Comparison of ENCODE assay signal across 8 mouse cellular contexts in genomic region chr2:84677270-84677967, GRCm38 (mm10). TPM values are rescaled to one million over a fixed set of nuclear protein-coding genes. Genes with fewer than 3 reads are reported as not detected.
A peak's percentile ranks its signal among the peaks of the same experiment; 100 is the strongest.
DNase-seq lines count a peak whose midpoint lies in the region; ATAC-seq and TF ChIP-seq lines count a peak whose summit lies in the region.

No protein-coding gene starts in this region.

- peaks cover 12% of the 10 kb centered on the region; the same call in 1 of the 2 replicates for H3K4me1 ChIP-seq in cerebellum, adult 2 months (ENCODE audit: control insufficient read depth, insufficient read depth, low read length)
- H3K4me1 ChIP-seq in thymus, adult 2 months (replicated peaks; ENCODE audit: control insufficient read depth, insufficient read depth, low read length) = peaks cover 3% of the 10 kb centered on the region; the same call in 1 of the 2 replicates
- peaks cover 5% of the 10 kb centered on the region for H3K4me1 ChIP-seq in intestine, embryonic 15.5 days (replicated peaks)

- H3K9ac ChIP-seq in intestine, embryonic 15.5 days = peak overlapping the region; percentile 57

- peak; percentile 44; the same call in 1 of the 2 replicates for TF ChIP-seq CTCF in cerebellum, adult 2 months (IDR thresholded peaks at IDR 0.05; ENCODE audit: borderline replicate concordance, insufficient read depth, low read depth, low read length)
- TF ChIP-seq CTCF in thymus, adult 2 months (IDR thresholded peaks at IDR 0.05; ENCODE audit: borderline replicate concordance, control insufficient read depth, extremely low read depth, insufficient read depth, low read length, poor library complexity) = 0 out of 2 replicates have a peak, but pooled peaks have one; percentile 36

- H3K4me3 ChIP-seq in cerebellum, adult 2 months (replicated peaks; ENCODE audit: insufficient read depth, low read depth, low read length) = peak overlapping the region; percentile 60
- peak overlapping the region; percentile 79 for H3K4me3 ChIP-seq in thymus, adult 2 months (ENCODE audit: control insufficient read depth, insufficient read depth, low read length)
- peak overlapping the region; percentile 58 for H3K4me3 ChIP-seq in intestine, embryonic 15.5 days (replicated peaks)

- H3K36me3 ChIP-seq in thymus, adult 2 months (ENCODE audit: control insufficient read depth, insufficient read depth, low read length) = peaks cover 4% of the 10 kb centered on the region; the same call in 1 of the 2 replicates
- peaks cover 15% of the 10 kb centered on the region for H3K36me3 ChIP-seq in intestine, embryonic 15.5 days

- H3K27ac ChIP-seq in cerebellum, adult 2 months (ENCODE audit: insufficient read depth, low read length) = peak overlapping the region; percentile 58; the same call in 1 of the 2 replicates
- 0 out of 2 replicates have a peak overlapping the region, but pooled peaks have one; percentile 20 for H3K27ac ChIP-seq in thymus, adult 2 months (ENCODE audit: control insufficient read depth, insufficient read depth, low read length)
- H3K27ac ChIP-seq in intestine, embryonic 15.5 days = peak overlapping the region; percentile 56

- 6% methylated on average over 22 of the region's 22 CpGs for WGBS in cerebellum, adult 2 months
- WGBS in thymus, adult 2 months = 10% methylated on average over 22 of the region's 22 CpGs
- WGBS in intestine, embryonic 15.5 days = 6% methylated on average over 22 of the region's 22 CpGs

- H3K27me3 ChIP-seq in cerebellum, adult 2 months (ENCODE audit: control insufficient read depth, insufficient read depth, low read length) = no peaks in the 10 kb centered on the region
- no peaks in the 10 kb centered on the region for H3K27me3 ChIP-seq in thymus, adult 2 months (ENCODE audit: control insufficient read depth, insufficient read depth, low read length)
- H3K27me3 ChIP-seq in intestine, embryonic 15.5 days (replicated peaks) = no peaks in the 10 kb centered on the region

- DNase-seq in cerebellum, adult 2 months = no peak
- DNase-seq in cerebellum, postnatal 4 days (ENCODE audit: low spot score in 2 of 2) = no peak
- no peak for DNase-seq in thymus, adult 2 months
- DNase-seq in thymus, postnatal 4 days = no peak
- peak; percentile 57 for DNase-seq in naive thymus-derived CD4-positive, alpha-beta T cell, adult 2 months (ENCODE audit: low read depth)
- DNase-seq in right cerebral cortex, postnatal 10 days (ENCODE audit: low spot score in 2 of 2) = no peak
- DNase-seq in lung, adult 18-20 months = no peak

- peak overlapping the region; percentile 70 for H3K4me2 ChIP-seq in intestine, embryonic 15.5 days (replicated peaks)

- TF ChIP-seq POLR2A in cerebellum, adult 2 months (IDR thresholded peaks at IDR 0.05; ENCODE audit: borderline replicate concordance, insufficient read depth, low read length) = no peak
- no peak for TF ChIP-seq POLR2A in thymus, adult 2 months (IDR thresholded peaks at IDR 0.05; ENCODE audit: control insufficient read depth, extremely low read depth, insufficient read depth, low read length, poor library complexity)

- peak; percentile 73 for ATAC-seq in intestine, embryonic 15.5 days

- H3K9me3 ChIP-seq in intestine, embryonic 15.5 days = no peaks in the 10 kb centered on the region

RNA-seq across cellular contexts. Expression of gene Gm28635, which starts 0.4 kb away (rescaled TPM):
- polyA plus RNA-seq in cerebellum, adult 2 months (2012; rRNA removed) = 0.13 TPM in 1 of 2 replicates, not detected in the other
- not detected in 2 replicates for polyA plus RNA-seq in thymus, adult 2 months (2012; rRNA removed)
- not detected in 2 replicates for polyA plus RNA-seq in intestine, embryonic 15.5 days (2015; fragmentation: Nextera tagmentation; extraction: Ambion mirVana)

RNA-seq across cellular contexts. Expression of gene Med19, which starts 0.8 kb away (rescaled TPM):
- 30.6 and 31.0 TPM in 2 replicates for polyA plus RNA-seq in cerebellum, adult 2 months (2012; rRNA removed)
- 10.6 and 11.6 TPM in 2 replicates for polyA plus RNA-seq in thymus, adult 2 months (2012; rRNA removed)
- 32.5 and 34.7 TPM in 2 replicates for polyA plus RNA-seq in intestine, embryonic 15.5 days (2015; fragmentation: Nextera tagmentation; extraction: Ambion mirVana)

RNA-seq across cellular contexts. Expression of gene Tmx2, which starts 1.5 kb away (rescaled TPM):
- polyA plus RNA-seq in cerebellum, adult 2 months (2012; rRNA removed) = 450 and 454 TPM in 2 replicates
- 50.2 and 53.8 TPM in 2 replicates for polyA plus RNA-seq in thymus, adult 2 months (2012; rRNA removed)
- 140 and 144 TPM in 2 replicates for polyA plus RNA-seq in intestine, embryonic 15.5 days (2015; fragmentation: Nextera tagmentation; extraction: Ambion mirVana)

RNA-seq across cellular contexts. Expression of gene Selenoh, which starts 6.8 kb away (rescaled TPM):
- polyA plus RNA-seq in cerebellum, adult 2 months (2012; rRNA removed) = 67.4 TPM in 2 replicates
- 172 and 191 TPM in 2 replicates for polyA plus RNA-seq in thymus, adult 2 months (2012; rRNA removed)
- 225 and 234 TPM in 2 replicates for polyA plus RNA-seq in intestine, embryonic 15.5 days (2015; fragmentation: Nextera tagmentation; extraction: Ambion mirVana)

RNA-seq across cellular contexts. Expression of gene Btbd18, which starts 18.5 kb away (rescaled TPM):
- not detected in 2 replicates for polyA plus RNA-seq in cerebellum, adult 2 months (2012; rRNA removed)
- polyA plus RNA-seq in thymus, adult 2 months (2012; rRNA removed) = not detected in 2 replicates
- 0.05 and 0.06 TPM in 2 replicates for polyA plus RNA-seq in intestine, embryonic 15.5 days (2015; fragmentation: Nextera tagmentation; extraction: Ambion mirVana)
